Mouse (Mus musculus) regulatory T cell (primary cell): Measurements from ENCODE around the gene Aqp1.

Experiments used
- in situ Hi-C: fragments of 300-600 bp; cut with MboI, MseI; formaldehyde crosslinking; loops from one replicate; pipeline ENCODE4 v1.15.1; 2025; ENCODE audit warnings: high pct_unique_total_duplicates

Aqp1 gene

GRCm38 (mm10) chr6:55332100-55332772, 4.0 kb upstream of the Aqp1 start:
- in situ Hi-C loops, result no loop called here

DNA sequence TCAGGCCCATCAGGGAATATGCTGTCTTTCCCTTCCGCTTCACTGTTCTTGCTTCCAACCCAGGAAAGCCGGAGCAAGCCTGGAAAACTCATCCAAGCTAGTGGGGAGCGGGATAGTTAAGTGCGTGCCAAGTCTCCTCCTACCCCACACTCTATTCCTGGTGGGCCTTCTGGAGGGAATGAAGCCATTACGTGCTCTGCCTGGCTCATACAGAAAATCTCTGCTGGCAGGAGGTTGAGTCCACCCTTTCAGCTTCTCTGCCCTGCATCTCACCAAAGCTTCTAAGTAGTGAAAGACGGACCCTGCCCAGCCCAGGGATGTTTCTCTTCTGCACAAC, 3.5 kb upstream of the Aqp1 start:
- in situ Hi-C loops, result no loop called here

DNA sequence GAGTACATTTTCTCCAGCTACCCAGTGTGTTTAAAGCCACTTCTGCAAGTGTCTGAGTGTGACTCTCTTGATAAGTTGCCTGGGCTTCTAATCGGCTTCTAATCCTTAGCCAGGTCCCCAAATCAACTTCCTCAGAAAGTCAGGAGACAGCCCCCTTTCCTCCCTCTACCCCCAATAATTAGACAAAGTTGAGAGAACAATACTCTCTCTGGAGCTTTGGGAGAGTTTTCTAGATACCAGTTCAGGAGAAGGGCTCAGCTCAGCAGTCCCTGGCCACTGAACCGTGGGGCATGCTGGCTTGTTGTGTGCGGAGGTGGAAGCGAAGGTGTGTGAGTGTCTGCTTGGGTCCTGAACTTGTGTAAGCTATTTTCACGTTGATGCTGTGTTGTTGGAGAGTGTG, 1.0 kb downstream of the Aqp1 start:
- in situ Hi-C loops, result no loop called here

DNA sequence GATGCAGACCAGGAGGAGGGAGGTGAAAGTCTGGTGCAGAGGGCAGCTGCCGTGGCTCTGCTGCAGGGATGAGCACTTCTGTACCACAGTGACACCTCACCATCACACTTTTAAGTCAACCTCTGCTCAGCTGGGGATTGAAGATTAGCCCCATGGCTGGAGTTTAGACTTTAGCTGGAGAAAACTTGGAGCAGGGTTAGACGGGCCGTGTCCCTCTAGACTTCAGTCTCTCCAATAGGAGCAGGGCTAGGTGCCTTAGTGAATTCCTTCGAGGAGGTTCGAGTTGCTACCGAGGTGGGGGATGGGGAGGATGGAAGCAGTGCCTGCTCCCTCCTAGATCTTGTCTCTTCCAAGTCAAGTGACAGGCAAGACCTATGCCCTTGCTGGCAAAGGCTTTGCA, 1.8 kb downstream of the Aqp1 start:
- in situ Hi-C loops, result no loop called here

DNA sequence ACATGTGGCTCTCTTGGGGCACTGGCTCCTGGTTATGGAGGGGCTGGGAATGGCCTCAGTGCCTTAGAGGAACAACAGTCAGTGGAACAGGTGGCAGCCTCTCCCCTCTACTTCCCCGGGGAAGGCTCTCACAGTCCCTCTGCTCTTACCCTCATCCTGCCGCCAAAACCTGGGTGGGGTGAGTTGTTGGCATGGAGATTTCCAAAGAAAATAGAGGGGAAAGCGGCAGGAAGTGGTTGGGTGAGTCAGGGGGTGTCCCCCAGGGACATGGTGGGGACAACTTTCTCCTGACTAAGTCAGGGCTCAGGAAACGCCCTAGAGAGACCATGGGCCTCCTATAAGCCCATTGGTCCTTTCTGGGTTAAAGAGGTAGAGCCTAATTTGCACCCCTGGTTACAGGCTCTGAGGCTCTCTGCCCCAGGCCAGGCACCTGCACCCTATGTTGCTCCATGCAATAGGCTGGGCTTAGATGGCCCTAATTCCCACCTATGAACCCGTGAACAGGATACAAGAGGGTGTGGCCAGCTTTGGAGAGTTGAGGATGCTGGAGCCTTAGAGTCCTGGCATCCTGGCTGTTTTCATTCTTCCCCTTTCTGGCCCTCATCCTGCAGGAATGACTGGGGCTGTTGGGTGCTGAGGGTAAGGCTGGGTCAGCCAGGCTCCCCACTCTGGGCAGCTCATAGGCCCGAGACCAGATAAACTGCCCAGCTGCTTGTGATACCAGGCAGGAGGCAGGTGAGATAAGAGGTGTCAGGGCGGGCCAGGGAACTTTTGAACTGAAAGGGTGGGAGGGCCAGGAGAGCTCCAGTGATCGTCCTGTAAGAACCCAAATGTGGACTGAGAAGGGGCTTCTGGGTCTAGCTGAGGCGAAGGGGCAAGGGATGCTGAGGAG, 2.9 kb downstream of the Aqp1 start:
- in situ Hi-C loops, result no loop called here

GRCm38 (mm10) chr6:55341688-55342087, 5.5 kb downstream of the Aqp1 start:
- in situ Hi-C loops, result no loop called here

- in situ Hi-C loops, result no loop called here
Observed at GRCm38 (mm10) chr6:55342328-55342727, 6.1 kb downstream of the Aqp1 start.

GRCm38 (mm10) chr6:55343446-55343845, 7.2 kb downstream of the Aqp1 start:
- in situ Hi-C loops, result no loop called here

DNA sequence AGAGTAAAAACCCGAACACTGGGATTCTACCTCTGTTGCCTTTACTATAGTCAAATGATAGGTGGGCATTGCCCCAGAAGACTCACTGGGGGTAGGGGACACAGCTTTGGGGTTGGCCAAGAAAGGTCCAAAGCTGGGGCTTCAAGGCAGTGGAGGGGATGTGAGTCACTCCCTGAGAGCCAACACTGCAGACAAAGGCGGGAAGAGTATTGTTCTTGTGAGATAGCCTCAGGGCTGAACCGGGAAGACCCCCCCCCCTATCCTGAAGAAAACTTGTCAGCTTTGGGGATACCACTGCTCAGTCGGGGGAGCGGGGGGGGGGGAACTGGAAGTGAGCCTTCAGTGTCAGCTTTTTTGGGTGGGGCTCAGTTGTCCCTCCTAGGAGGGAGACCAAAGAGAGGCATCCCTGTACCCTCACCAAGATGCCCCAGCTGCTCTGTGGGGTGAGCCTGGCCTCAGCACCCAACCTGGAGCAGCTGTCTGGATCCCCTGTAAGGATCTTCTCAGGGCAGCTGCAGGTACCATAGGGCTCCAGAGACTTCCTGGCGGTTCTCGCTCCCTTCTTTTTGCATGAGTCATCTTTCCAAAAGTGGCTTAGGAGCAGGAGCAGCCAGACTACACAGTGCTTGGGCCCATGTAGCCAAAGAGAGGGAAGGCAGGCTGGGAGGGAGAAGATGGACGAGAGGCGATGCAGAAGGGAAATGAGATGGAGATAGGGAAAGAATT, 8.2 kb downstream of the Aqp1 start:
- in situ Hi-C loops, result no loop called here

- in situ Hi-C loops, result no loop called here
Observed at GRCm38 (mm10) chr6:55345264-55345663, 9.0 kb downstream of the Aqp1 start.

- in situ Hi-C loops, result no loop called here
Observed at GRCm38 (mm10) chr6:55346491-55346890, 10.3 kb downstream of the Aqp1 start.

- in situ Hi-C loops, result no loop called here
Observed at GRCm38 (mm10) chr6:55347711-55348571, 11.7 kb downstream of the Aqp1 start.

GRCm38 (mm10) chr6:55349231-55349630, 13.0 kb downstream of the Aqp1 start:
- in situ Hi-C loops, result no loop called here

- in situ Hi-C loops, result loop anchor here (25.0 kb wide), 1 partner anchor 688 kb away; no protein-coding TSS in a partner anchor
Observed at GRCm38 (mm10) chr6:55350383-55350952, 14.2 kb downstream of the Aqp1 start.

DNA sequence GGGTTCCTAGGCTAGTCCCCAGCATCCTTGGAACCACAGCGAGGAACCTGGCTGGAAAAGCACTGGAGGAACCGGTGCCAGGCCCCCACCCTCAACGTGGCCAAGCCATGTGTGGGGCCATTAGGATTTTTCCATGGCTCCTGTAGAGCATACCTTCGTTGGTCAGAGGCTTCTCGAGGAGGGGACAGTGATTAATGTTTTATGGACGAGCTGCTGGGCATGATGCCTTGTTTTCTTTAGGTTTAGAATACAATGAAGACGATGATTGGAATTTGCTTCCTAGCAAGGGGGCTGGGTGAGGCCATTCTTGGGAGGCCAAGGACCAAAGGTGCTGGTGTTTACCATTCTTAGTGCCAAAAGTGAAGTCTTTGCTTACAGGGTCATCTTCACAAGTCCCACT, 15.5 kb downstream of the Aqp1 start:
- in situ Hi-C loops, result loop anchor here (25.0 kb wide), 1 partner anchor 689 kb away; no protein-coding TSS in a partner anchor

GRCm38 (mm10) chr6:55353711-55354445, 17.6 kb downstream of the Aqp1 start:
- in situ Hi-C loops, result loop anchor here (25.0 kb wide), 1 partner anchor 692 kb away; no protein-coding TSS in a partner anchor

DNA sequence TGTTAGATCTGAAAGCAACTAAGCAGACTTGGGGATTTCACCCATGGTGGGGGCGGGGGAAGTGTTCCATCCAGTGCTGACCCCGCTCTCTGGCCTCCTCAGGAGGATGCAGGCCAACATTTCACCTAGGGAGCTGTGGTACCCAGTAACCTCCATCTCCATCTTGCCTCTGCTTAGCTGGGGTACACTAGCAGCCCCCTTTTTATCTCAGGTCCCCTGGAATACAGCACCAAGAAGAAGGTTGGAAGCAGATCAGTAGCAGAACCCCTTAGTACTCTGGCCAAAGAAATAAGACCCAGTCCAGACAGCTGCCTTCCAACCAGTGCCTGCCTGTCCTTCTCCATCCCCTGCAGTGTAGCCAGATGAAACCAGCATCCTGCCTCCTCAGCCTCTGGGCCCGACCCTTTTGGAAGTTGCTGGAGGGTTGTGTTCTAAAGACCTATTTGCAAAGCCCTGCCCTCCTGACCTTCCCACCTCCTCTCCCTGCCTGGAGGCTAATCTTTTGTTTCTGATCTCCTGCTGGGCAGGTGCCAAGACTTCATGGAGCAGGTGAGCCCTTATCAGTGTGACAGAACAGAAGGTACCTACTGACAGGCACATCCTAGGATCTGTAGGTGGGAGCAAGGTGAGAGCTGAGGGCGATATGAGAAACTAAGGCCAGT, 18.4 kb downstream of the Aqp1 start:
- in situ Hi-C loops, result loop anchor here (25.0 kb wide), 1 partner anchor 692 kb away; no protein-coding TSS in a partner anchor

- in situ Hi-C loops, result loop anchor here (25.0 kb wide), 1 partner anchor 693 kb away; no protein-coding TSS in a partner anchor
Observed at GRCm38 (mm10) chr6:55355575-55355974, 19.3 kb downstream of the Aqp1 start.

- in situ Hi-C loops, result loop anchor here (25.0 kb wide), 1 partner anchor 694 kb away; no protein-coding TSS in a partner anchor
Observed at GRCm38 (mm10) chr6:55356017-55356703, 19.9 kb downstream of the Aqp1 start.
